Mouse (Mus musculus) midbrain, embryonic 11.5 days (tissue): ENCODE measurements around the gene Prkar2a. TPM values are rescaled to one million over a fixed set of nuclear protein-coding genes. Genes with fewer than 3 reads are reported as not detected.
A peak's percentile ranks its signal among the peaks of the same experiment; 100 is the strongest.

ENCODE experiments used
- ATAC-seq: fragments of 200-750 bp; cut with Nextera tagmentation; 2 replicates; pipeline ENCODE4 v1.8.0; 2017; ENCODE audit warnings: moderate TSS enrichment, moderate library complexity; ENCODE audit not compliant: low FRiP score
- DNase-seq: peaks from one replicate; pipeline ENCODE4 v3.0.0; 2015; ENCODE audit warnings: low spot score; ENCODE audit errors: missing footprints
- H3K27ac ChIP-seq: fragments of 300-500 bp; sonication (generic); 2 replicates; pipeline ENCODE4 v1.5.1; 2014; ENCODE audit warnings: low read depth, low read length
- H3K27me3 ChIP-seq: fragments of 300-500 bp; sonication (generic); 2 replicates; pipeline ENCODE4 v1.6.1; 2014; ENCODE audit warnings: mild to moderate bottlenecking, low read length, moderate library complexity, mixed read lengths; ENCODE audit not compliant: control insufficient read depth, insufficient read depth
- H3K36me3 ChIP-seq: fragments of 300-500 bp; sonication (generic); 2 replicates; pipeline ENCODE4 v1.6.1; 2014; ENCODE audit warnings: mild to moderate bottlenecking, low read length, moderate library complexity, mixed read lengths; ENCODE audit not compliant: control insufficient read depth, insufficient read depth
- H3K4me1 ChIP-seq: fragments of 300-500 bp; sonication (generic); 2 replicates; pipeline ENCODE4 v1.6.1; 2014; ENCODE audit warnings: low read length; ENCODE audit not compliant: control insufficient read depth, insufficient read depth
- H3K4me2 ChIP-seq: fragments of 300-500 bp; sonication (generic); 2 replicates; pipeline ENCODE4 v1.6.1; 2014; ENCODE audit warnings: mild to moderate bottlenecking, moderate library complexity
- H3K4me3 ChIP-seq: fragments of 300-500 bp; sonication (generic); 2 replicates; pipeline ENCODE4 v1.5.1; 2014; ENCODE audit warnings: low read depth, low read length
- H3K9ac ChIP-seq: fragments of 300-500 bp; sonication (generic); 2 replicates; pipeline ENCODE4 v1.6.1; 2014; ENCODE audit warnings: low read length
- H3K9me3 ChIP-seq: fragments of 300-500 bp; sonication (generic); 2 replicates; pipeline ENCODE4 v1.6.1; 2016; ENCODE audit warnings: low read length; ENCODE audit not compliant: control insufficient read depth
- WGBS: fragments of 180-500 bp; shearing (Covaris S2); extraction: QIAGEN DNeasy Blood & Tissue Kit; methylation state at CpG from one replicate; pipeline ENCODE4 v1.1.7; 2014; 5-methylcytosine and 5-hydroxymethylcytosine counted together
- polyA plus RNA-seq: library from polyadenylated mRNA; unstranded; fragments of >200 nt; fragmentation: Nextera tagmentation; extraction: Ambion mirVana; gene quantifications from 2 replicates; pipeline ENCODE4 v1.2.1, GENCODE M21; 2014

Prkar2a gene
- polyA plus RNA-seq, 1 experiment from 2014 or later, result 58.2 TPM

DNA sequence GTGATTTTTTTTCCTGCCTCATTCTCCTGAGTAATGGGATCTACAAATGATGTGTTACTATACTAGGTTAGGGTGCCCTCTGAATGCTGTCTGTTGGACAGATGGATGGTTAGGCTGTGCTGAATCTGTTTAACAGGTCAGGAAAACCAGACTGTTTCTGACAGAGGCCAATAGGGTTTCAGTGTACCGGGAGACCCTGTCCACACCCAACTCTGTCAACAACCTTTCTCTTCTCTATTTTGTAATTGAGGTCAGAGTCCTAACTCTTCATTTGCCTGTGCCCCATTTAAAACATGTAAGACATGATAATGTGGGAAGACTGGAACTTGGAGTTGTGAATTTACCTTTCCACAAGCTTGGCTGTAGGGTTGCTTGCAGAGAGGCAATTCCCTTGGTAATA, 879 bp downstream of the Prkar2a start:
- no peaks in the 10 kb centered on the region for H3K36me3 ChIP-seq
- H3K27ac ChIP-seq, result no peak overlapping the region
- H3K4me2 ChIP-seq, result no peak overlapping the region
- 86% methylated on average over 1 of the region's 1 CpGs for WGBS
- H3K4me3 ChIP-seq, result no peak overlapping the region
- ATAC-seq (no peak), DNase-seq (no peak)
- H3K27me3 ChIP-seq, result peaks cover 7% of the 10 kb centered on the region; the same call in 1 of the 2 replicates
- no peaks in the 10 kb centered on the region for H3K9me3 ChIP-seq
- H3K4me1 ChIP-seq, result peaks cover 46% of the 10 kb centered on the region
- no peak overlapping the region for H3K9ac ChIP-seq

DNA sequence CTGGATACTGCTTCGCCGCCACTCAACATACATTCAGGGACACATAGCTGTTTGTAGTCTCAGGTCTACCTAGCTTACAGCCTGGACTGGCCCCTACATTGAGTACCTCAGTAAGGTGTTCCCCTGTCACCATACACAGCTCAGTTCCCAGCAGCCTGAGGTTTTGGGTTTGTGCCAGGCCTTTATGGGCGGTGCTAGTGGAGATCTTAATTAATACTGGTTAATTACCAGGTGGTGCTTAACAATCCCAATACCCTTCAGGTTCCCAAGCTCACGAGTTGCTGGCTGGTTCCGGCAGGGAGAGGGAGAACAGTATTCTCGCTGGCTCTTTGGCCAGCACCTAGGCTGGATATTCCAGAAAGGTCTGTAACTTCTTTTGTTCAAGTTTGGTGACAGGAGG, 1.8 kb downstream of the Prkar2a start:
- Histone ChIP-seq H3K9ac (no peak overlapping the region), H3K4me1 (peaks cover 46% of the 10 kb centered on the region), H3K4me3 (no peak overlapping the region), H3K4me2 (no peak overlapping the region), H3K27ac (no peak overlapping the region), H3K27me3 (peaks cover 7% of the 10 kb centered on the region; the same call in 1 of the 2 replicates), H3K9me3 (no peaks in the 10 kb centered on the region), H3K36me3 (no peaks in the 10 kb centered on the region)
- ATAC-seq (no peak), DNase-seq (no peak)
- WGBS, result 90% methylated on average over 6 of the region's 6 CpGs

DNA sequence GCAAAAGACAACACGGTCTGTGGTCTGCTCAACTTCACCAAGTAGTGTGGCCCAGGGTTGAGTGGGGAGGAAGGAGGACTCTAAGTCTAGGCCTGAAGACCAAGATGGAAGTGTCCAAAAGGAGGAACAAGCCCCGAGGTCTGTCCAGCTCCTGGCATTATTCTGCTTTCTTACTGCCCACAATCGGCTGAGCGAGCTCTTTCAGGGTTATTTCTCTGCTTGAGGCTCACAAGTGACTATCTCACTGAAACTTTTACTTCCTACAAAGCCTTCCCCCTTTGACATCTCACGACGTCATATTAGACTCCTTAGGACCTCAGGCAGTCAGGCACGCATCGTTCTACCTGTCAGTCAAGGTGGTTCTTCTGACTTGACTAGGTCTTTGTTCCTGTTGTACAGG, 2.3 kb downstream of the Prkar2a start:
- H3K36me3 ChIP-seq, result no peaks in the 10 kb centered on the region
- H3K4me2 ChIP-seq, result peak overlapping the region; percentile 91
- H3K9ac ChIP-seq, result peak overlapping the region; percentile 78
- no peak overlapping the region for H3K27ac ChIP-seq
- DNase-seq (no peak), ATAC-seq (no peak)
- peaks cover 43% of the 10 kb centered on the region for H3K4me1 ChIP-seq
- H3K9me3 ChIP-seq, result no peaks in the 10 kb centered on the region
- 72% methylated on average over 8 of the region's 8 CpGs for WGBS
- H3K4me3 ChIP-seq, result peak overlapping the region; percentile 72
- H3K27me3 ChIP-seq, result peaks cover 7% of the 10 kb centered on the region; the same call in 1 of the 2 replicates

DNA sequence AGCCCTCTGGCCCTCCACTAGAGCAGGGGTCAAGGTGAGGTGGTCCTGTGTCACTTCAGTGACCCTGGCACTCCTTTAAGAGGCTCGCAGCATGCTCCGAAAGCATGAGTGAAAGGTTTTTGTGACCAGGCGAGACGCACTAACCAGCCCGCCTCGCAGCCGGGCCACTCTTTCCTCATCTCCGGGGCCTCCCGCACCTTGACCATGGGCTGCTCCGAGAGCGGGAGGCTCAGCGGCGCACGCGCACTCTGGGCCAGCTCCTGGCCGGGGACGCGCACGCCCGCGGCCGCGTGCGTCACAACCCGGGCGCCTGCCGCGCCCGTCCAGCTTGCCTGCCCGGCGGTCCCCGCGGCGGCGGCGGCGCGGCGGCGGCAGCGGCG, 2.7 kb downstream of the Prkar2a start:
- ATAC-seq (peak; percentile 90), DNase-seq (peak; percentile 99)
- Histone ChIP-seq H3K9ac (peak overlapping the region; percentile 78), H3K27me3 (peaks cover 7% of the 10 kb centered on the region; the same call in 1 of the 2 replicates), H3K4me3 (peak overlapping the region; percentile 72), H3K27ac (peak overlapping the region; percentile 35; the same call in 1 of the 2 replicates), H3K4me1 (peaks cover 39% of the 10 kb centered on the region), H3K9me3 (no peaks in the 10 kb centered on the region), H3K36me3 (no peaks in the 10 kb centered on the region), H3K4me2 (peak overlapping the region; percentile 91)
- WGBS, result under 1% methylated on average over 35 of the region's 42 CpGs

DNA sequence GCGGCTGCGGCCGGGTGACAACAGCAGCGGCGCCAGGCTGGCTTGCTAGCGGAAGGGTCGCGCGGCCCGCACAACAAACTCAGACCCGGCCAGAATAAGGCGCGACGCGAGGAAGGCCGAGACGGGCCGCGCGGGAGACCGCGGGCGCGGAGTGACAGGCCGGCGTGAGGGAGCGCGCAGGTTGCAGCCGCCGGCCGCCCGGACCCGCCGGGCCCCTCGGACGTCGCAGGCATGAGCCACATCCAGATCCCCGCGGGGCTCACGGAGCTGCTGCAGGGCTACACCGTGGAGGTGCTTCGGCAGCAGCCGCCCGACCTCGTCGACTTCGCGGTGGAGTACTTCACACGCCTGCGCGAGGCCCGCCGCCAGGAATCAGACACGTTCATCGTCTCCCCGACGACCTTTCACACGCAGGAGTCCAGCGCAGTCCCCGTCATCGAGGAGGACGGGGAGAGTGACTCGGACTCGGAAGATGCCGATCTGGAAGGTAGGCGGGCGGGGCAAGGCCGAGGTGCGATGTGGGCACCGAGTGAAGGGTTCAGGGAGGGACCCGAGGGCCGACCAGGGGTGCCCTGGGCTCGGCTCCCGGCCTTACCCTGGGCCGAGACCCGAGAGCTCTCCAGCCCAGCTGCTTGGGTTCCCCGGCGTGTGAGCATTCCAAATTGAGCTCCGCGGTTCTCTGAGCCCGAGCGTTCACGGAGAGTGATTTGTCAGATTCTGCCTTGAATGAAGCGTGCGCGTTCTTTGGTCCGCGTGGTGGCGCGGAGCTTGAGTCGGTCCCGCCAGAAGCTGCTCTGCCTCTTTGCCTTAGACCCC, 3.3 kb downstream of the Prkar2a start:
- peaks cover 36% of the 10 kb centered on the region for H3K4me1 ChIP-seq
- peaks cover 7% of the 10 kb centered on the region; the same call in 1 of the 2 replicates for H3K27me3 ChIP-seq
- H3K27ac ChIP-seq, result peak overlapping the region; percentile 35; the same call in 1 of the 2 replicates
- no peaks in the 10 kb centered on the region for H3K36me3 ChIP-seq
- DNase-seq (peak; percentile 97), ATAC-seq (peak; percentile 69)
- peak overlapping the region; percentile 91 for H3K4me2 ChIP-seq
- no peaks in the 10 kb centered on the region for H3K9me3 ChIP-seq
- peak overlapping the region; percentile 72 for H3K4me3 ChIP-seq
- WGBS, result under 1% methylated on average over 70 of the region's 92 CpGs
- peak overlapping the region; percentile 78 for H3K9ac ChIP-seq

DNA sequence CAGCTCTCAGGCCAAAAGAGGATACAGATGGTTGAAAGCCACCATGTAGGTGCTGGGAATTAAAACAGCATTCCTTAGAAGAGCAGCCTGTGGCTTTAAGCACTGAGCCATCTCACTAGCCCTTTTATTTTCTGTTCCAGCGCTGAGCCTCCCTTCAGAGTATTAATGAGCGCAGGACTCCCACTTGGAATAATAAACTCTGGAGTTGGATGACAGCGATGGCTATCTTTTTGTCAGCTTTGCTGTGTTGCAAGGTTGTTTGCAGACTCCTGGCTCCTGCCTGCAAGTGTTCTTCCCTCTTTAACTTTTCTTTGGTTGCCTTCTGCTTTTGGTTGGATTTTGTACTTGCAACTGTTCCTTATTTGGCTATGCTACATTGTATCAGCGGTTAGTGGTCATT, 4.8 kb downstream of the Prkar2a start:
- H3K27me3 ChIP-seq, result peaks cover 7% of the 10 kb centered on the region; the same call in 1 of the 2 replicates
- H3K4me1 ChIP-seq, result peaks cover 29% of the 10 kb centered on the region
- no peak overlapping the region for H3K4me2 ChIP-seq
- WGBS, result 69% methylated on average over 4 of the region's 4 CpGs
- H3K9me3 ChIP-seq, result no peaks in the 10 kb centered on the region
- no peak for ATAC-seq
- no peaks in the 10 kb centered on the region for H3K36me3 ChIP-seq
- H3K4me3 ChIP-seq, result no peak overlapping the region
- no peak overlapping the region for H3K9ac ChIP-seq
- DNase-seq, result no peak
- no peak overlapping the region for H3K27ac ChIP-seq

DNA sequence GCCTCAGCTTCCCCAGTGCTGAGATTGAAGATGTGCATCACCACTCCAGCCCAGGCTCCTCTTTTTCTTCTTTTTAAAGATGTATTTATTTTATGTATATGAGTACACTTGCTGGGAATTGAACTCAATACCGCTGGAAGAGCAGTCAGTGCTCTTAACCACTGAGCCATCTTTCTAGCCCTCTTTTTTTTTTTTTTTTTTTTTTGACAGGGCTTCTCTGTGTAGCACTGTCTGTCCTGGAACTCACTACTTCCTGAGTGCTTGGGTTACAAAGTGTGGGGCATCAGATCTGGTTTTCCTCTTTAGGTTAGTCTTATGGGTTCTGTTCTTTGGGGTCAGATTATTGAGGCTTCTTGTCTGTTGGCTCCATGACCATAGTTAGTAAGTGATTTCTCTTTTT, 5.4 kb downstream of the Prkar2a start:
- no peak overlapping the region for H3K4me3 ChIP-seq

DNA sequence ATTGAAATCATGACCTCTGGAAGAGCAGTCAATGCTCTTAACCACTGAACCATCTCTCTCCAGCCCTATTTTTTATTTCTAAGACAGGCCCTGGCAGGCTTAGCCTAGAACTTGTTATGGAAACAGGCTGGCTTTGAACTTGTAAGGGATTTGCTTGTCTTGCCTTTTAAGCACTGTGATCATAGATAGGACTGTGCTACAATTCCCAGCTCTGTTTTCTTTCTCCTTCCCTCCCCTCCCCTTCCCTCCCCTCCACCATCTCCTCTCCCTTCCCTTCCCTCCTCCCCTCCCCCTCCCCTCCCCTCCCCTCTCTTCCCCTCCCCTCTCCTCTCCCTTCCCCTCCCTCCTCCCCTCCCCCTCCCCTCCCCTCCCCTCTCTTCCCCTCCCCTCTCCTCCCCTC, 13.4 kb downstream of the Prkar2a start:
- Histone ChIP-seq H3K27me3 (no peaks in the 10 kb centered on the region), H3K4me1 (peaks cover 10% of the 10 kb centered on the region; the same call in 1 of the 2 replicates), H3K4me2 (no peak overlapping the region), H3K9ac (no peak overlapping the region), H3K27ac (no peak overlapping the region), H3K36me3 (no peaks in the 10 kb centered on the region), H3K4me3 (no peak overlapping the region), H3K9me3 (no peaks in the 10 kb centered on the region)
- ATAC-seq (no peak), DNase-seq (no peak)

More for the DNA sequence above, 5.4 kb downstream of the Prkar2a start:
- ATAC-seq (no peak), DNase-seq (no peak)
- Histone ChIP-seq H3K9ac (no peak overlapping the region), H3K9me3 (no peaks in the 10 kb centered on the region), H3K4me2 (no peak overlapping the region), H3K27me3 (peaks cover 7% of the 10 kb centered on the region; the same call in 1 of the 2 replicates), H3K4me1 (peaks cover 23% of the 10 kb centered on the region), H3K27ac (no peak overlapping the region), H3K36me3 (no peaks in the 10 kb centered on the region)
- WGBS, result 75% methylated on average over 1 of the region's 1 CpGs

DNA sequence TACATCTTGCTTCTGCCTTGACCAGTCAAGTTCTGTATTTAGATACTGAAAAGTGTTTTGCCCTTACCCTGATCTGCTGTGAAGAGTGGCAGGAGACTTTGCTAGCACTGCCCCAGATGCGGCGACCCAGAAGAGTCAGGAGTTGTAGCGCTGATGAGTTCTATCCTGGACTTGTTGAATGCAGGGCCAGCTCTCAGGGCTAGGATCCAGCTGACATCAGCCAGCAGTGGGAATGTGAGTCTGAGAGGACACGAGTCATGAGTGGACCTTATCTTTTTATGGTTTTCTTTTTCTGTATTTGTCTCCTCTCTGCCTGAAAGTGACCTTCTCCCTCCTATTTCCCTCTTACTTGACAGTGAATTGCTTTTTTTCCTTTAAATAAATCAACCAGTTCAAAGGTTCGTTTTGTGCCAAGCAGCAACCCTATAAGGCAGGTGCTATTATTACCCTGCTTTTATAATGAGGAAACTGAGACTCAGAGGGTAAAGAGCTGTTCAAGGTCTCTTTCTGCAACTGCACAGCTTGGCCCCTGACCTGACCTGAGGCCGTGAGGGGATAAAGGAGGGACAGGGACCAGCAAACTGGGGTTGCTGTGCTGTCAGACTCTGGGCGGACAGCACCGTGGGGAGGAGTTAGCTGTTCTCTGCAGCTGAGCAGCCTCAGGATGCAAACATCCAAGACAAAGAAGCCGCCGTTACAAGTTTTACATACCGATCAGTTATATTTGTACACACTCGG, 14.4 kb downstream of the Prkar2a start:
- no peak overlapping the region for H3K9ac ChIP-seq
- H3K4me2 ChIP-seq, result no peak overlapping the region
- WGBS, result 35% methylated on average over 12 of the region's 12 CpGs
- H3K27me3 ChIP-seq, result no peaks in the 10 kb centered on the region
- no peaks in the 10 kb centered on the region for H3K9me3 ChIP-seq
- ATAC-seq, result no peak
- no peaks in the 10 kb centered on the region for H3K36me3 ChIP-seq
- H3K27ac ChIP-seq, result no peak overlapping the region
- no peak overlapping the region for H3K4me3 ChIP-seq
- no peak for DNase-seq
- peaks cover 10% of the 10 kb centered on the region; the same call in 1 of the 2 replicates for H3K4me1 ChIP-seq
